Mouse (Mus musculus) central nervous system, embryonic 14 days (tissue): Measurements from ENCODE around the gene Mettl7a3. TPM values are rescaled to one million over a fixed set of nuclear protein-coding genes. Genes with fewer than 3 reads are reported as not detected.

Experiments used
- polyA plus RNA-seq: library from polyadenylated mRNA; depleted of rRNA; stranded (reverse); fragments of >200 nt; gene quantifications from 2 replicates; pipeline ENCODE4 v1.2.3, GENCODE M21; 2012; rRNA removed

The Mettl7a3 gene
- polyA plus RNA-seq = 0.11 and 0.30 TPM in 2 replicates

GRCm38 (mm10) chr15:100334629-100335028 lies at the start of gene Mettl7a3:
TSS of gene Mettl7a3 (plus strand) at chr15:100334929.

GRCm38 (mm10) chr15:100304019-100304991 lies 30.4 kb upstream of the Mettl7a3 start, which contains the start of gene Mettl7a1:
TSS of gene Mettl7a1 (plus strand) at chr15:100304140.

GRCm38 (mm10) chr15:100352711-100353250 lies 18.1 kb downstream of the Mettl7a3 start, which contains the start of the genes Methig1 and Mettl7a2:
TSS of gene Methig1 (plus strand) at chr15:100353149.
TSS of gene Mettl7a2 (plus strand) at chr15:100353200.

GRCm38 (mm10) chr15:100364242-100364641 lies 29.5 kb downstream of the Mettl7a3 start, which contains the start of gene Higd1c:
TSS of gene Higd1c (plus strand) at chr15:100364542.

Other genes starting within 250 kb of the Mettl7a3 start
- gene Atf1, start 107.1 kb upstream of the Mettl7a3 start, polyA plus RNA-seq = 17.9 and 18.9 TPM in 2 replicates
- gene Tmprss12, start 54.1 kb upstream of the Mettl7a3 start, polyA plus RNA-seq = not detected in 2 replicates
- gene Mettl7a1, start 30.8 kb upstream of the Mettl7a3 start, polyA plus RNA-seq = 12.4 and 13.8 TPM in 2 replicates
- gene Methig1, start 18.2 kb downstream of the Mettl7a3 start, polyA plus RNA-seq = 0.08 TPM in 1 of 2 replicates, not detected in the other
- not detected in 2 replicates for gene Mettl7a2, start 18.3 kb downstream of the Mettl7a3 start, polyA plus RNA-seq
- gene Higd1c, start 29.6 kb downstream of the Mettl7a3 start, polyA plus RNA-seq = not detected in 2 replicates
- 0.02 and 0.04 TPM in 2 replicates for gene Gm5475, start 87.2 kb downstream of the Mettl7a3 start, polyA plus RNA-seq
- 36.7 and 39.2 TPM in 2 replicates for gene Slc11a2, start 90.1 kb downstream of the Mettl7a3 start, polyA plus RNA-seq
- gene Letmd1, start 134.1 kb downstream of the Mettl7a3 start, polyA plus RNA-seq = 78.1 and 78.7 TPM in 2 replicates
- gene Csrnp2, start 160.6 kb downstream of the Mettl7a3 start, polyA plus RNA-seq = 30.1 and 33.6 TPM in 2 replicates
- 29.9 and 31.3 TPM in 2 replicates for gene Tfcp2, start 217.1 kb downstream of the Mettl7a3 start, polyA plus RNA-seq